Mouse (Mus musculus) mature B cell (primary cell): ENCODE results near the gene Wfdc1.

ENCODE experiments used
- in situ Hi-C: fragments of 300-500 bp; cut with MboI; formaldehyde crosslinking; loops from 2 replicates; pipeline ENCODE4 v1.14.3; 2019

Wfdc1 gene

GRCm38 (mm10) chr8:119666219-119666951, at the start of gene Wfdc1:
Gene Wfdc1, plus strand, starts transcription at chr8:119666365.
- in situ Hi-C loops = no loop called here

GRCm38 (mm10) chr8:119616811-119617210, 49.4 kb upstream of the Wfdc1 start:
- in situ Hi-C loops = no loop called here

DNA sequence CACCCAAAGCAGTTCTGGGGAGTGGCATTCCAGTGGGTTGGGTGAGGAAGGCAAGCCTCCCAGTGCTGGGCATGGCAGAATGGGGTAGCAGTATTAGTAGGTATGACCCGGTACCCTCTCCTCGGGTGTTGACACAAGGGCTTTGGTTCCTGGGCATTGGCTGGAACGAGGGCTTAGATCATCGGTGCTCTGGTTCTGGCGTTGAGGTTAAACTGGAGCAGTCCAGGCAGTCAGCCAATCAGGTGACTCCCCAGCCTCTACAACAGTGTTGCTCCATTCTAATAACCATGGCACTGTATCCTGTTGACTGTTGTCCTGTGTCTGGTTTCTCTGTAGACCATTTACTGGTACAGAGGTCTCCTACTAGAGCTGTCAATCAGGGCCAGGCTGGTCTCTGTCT, 48.6 kb upstream of the Wfdc1 start:
- in situ Hi-C loops = no loop called here

DNA sequence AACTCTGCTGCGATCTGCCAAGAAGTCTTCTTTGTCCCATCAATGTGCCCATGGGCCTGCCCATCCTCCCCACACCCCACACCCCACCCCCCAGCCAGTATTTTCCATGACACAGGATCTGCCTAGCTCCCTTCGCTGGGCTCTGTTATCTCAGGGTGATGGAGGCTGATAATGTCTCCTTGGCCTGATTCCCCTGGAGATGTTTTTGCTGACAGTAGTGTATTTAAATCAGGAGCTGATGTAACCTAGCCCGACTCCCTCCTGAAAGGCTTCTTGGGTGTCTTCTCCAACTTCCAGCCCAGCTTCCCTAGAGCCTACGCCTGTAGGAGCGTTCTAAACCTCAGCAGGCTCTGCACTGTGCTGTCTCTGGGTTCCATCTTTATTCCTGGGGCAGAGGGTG, 47.3 kb upstream of the Wfdc1 start:
- in situ Hi-C loops = no loop called here

GRCm38 (mm10) chr8:119620116-119620840, 45.9 kb upstream of the Wfdc1 start:
- in situ Hi-C loops = no loop called here

GRCm38 (mm10) chr8:119620848-119621465, 45.2 kb upstream of the Wfdc1 start:
- in situ Hi-C loops = no loop called here

DNA sequence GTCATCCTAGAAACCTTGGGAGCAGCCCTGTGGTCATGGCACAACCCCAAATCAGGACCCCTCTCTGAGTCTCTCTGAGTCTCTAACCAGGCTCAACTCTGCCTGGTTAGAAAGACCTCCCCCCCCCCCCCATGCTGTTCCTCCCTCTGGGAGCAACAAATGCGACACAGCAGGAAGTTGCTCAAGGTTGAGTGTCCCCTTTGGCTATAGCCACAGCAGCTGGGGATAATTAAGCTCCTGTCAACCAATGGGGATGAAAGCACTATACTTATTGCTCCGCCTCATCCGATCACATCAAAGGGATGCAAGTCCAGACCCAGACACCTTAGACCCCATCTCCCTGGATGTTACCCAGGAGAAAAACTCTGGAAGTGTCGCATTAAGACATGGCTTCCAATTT, 43.6 kb upstream of the Wfdc1 start:
- in situ Hi-C loops = no loop called here

GRCm38 (mm10) chr8:119623061-119623460, 43.1 kb upstream of the Wfdc1 start:
- in situ Hi-C loops = no loop called here

DNA sequence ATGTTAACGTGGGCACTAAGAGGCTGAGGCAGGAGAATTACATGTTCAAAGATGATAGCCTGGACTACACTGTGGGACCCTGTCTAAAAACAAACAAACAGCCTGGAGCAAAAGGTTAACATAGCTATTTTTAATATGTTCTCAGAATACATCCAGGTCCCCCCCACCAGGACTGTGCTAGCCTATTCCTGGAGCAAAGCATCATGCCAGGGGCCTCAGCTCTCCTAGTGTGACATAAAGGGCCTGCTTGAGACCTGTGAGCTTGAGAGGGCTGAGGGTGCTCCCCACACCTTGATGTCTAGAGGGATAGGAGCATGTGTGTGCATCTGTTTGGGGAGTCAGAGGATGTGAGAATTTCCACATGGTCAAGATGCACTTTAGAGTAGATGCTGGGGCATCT, 42.4 kb upstream of the Wfdc1 start:
- in situ Hi-C loops = no loop called here

- in situ Hi-C loops = no loop called here
Measured at GRCm38 (mm10) chr8:119624916-119625315, 41.2 kb upstream of the Wfdc1 start.

DNA sequence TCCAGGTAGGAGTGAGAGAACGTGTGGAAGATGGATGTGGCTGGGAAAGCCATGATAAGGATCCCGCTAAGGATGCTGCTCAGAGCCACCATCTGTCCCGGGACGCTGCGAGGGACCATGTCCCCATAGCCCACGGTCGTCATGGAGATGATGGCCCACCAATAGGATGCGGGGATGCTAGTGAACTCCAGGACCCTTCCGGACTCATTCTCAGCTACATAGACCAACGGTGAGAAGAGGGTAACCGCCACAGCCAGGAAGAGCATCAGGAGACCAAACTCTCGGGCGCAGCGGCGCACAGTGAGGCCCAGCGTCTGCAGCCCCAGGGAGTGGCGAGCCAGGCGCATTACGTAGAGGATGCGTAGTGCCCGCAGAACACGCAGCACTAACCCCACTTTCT, 40.4 kb upstream of the Wfdc1 start:
- in situ Hi-C loops = no loop called here

DNA sequence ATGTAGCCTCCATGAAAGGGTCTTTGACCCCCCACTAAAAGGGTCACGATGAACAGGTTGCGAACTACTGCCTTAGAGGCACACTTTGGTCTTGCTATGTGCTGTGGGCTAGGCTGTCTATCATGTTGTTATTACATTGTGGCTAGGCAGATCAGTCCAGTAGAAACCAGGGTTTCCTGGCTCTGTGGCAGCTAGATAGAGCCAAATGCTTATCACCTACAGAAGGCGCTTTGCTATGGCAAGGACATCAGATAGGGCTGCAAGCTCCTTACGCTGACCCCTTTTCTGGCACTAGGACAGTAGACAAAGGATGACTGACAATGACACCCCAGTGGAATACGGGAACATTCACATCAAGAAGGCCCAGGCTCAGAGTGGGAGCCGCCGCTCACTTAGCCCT, 39.0 kb upstream of the Wfdc1 start:
- in situ Hi-C loops = no loop called here

DNA sequence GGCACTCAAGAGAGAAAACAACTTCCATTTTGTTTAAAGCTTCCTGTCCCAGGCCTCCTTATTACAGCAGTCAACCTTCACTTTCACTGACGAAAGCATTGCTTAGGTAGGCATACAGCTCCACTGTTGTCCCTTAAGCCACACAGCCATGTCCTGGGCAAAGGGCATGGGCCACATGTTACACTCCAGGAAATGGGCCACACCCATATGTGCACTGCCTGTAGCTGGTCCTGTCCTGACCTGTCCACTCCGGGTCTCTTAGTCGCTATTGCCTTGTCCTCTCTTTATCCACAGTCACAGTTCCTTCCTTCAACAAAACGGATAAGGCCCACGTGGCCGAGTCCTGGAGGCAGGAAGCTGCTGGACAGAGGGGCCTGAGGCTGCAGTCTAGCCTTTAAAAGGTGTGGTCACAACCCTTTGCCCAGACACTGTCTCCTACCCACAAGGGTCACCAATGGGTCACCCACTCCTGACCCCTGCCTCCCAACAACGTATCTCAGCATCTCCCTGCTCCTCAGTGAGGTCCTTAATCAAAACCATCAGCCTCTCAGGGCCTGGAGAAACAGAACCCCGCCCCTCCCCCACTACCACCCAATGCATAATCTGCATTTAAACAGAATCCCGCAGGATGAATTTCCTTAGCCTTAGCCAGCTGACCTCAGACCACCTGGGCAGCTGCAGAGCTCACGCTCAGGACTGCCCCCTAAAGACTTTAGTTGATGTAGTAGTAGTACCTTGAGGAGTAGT, 38.4 kb upstream of the Wfdc1 start:
- in situ Hi-C loops = no loop called here

DNA sequence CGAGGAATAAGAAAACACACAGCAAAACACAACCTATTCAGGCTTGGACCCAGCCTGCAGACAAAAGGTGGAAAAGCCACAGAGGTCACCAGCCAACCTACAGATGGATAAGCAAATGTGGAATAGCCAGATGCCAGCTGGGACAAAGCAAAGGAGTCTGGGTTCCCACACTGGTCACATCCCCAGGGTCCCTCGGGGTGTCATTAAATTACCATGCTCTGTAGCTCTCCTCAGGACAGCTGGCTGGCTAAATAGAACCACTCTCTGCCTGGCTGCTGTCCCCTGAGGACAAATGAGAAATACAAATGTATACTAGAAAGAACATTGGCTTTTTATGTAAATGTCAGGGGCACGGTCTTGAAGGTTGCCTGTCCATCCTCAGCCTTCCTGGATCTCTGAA, 35.3 kb upstream of the Wfdc1 start:
- in situ Hi-C loops = no loop called here

GRCm38 (mm10) chr8:119632246-119632645, 33.9 kb upstream of the Wfdc1 start:
- in situ Hi-C loops = no loop called here

- in situ Hi-C loops = no loop called here
Measured at GRCm38 (mm10) chr8:119632909-119633308, 33.3 kb upstream of the Wfdc1 start.

GRCm38 (mm10) chr8:119634616-119635336, 31.4 kb upstream of the Wfdc1 start:
- in situ Hi-C loops = no loop called here

GRCm38 (mm10) chr8:119635378-119635777, 30.8 kb upstream of the Wfdc1 start, which contains the start of gene Kcng4:
Gene Kcng4, minus strand, starts transcription at chr8:119635680.
- in situ Hi-C loops = no loop called here

DNA sequence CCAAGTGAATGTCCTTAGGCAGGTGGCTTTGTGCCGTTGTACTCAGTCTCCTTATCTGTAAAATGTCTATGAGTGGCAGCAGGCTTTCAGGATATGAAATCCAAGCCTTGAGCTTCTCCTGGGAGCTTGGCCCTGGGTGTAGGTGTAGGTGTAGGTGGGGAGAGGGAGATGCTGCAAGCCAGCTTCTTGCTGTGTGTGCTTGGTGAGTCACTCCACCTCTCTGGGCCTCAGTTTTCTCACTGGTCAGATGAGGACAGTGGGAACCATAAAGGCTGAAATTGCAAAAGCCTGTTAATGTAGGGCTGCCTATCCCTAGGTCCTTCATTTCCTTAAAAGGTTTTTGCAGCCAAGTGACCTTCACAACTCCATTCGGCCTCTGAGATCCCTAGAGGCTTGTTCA, 30.2 kb upstream of the Wfdc1 start:
- in situ Hi-C loops = no loop called here

DNA sequence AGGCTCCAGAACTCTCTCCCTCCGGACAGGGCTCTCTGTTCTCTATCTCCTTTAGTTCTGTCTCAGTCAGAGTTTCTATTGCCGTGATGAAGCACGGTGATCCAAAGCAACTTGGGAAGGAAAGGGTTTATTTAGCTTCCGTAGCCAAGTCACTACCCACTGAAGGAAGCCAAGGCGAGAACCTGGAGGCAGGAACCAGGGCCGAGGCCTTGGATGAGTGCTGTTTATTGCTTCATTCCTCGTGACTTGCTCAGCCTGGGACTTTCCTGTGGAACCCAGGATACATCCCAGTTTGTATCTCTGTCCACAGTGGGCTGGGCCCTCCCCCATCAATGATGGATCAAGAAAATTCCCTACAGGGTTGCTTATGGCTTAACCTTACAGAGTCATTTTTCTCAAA, 29.4 kb upstream of the Wfdc1 start:
- in situ Hi-C loops = no loop called here

- in situ Hi-C loops = no loop called here
Measured at GRCm38 (mm10) chr8:119637381-119637780, 28.8 kb upstream of the Wfdc1 start.

DNA sequence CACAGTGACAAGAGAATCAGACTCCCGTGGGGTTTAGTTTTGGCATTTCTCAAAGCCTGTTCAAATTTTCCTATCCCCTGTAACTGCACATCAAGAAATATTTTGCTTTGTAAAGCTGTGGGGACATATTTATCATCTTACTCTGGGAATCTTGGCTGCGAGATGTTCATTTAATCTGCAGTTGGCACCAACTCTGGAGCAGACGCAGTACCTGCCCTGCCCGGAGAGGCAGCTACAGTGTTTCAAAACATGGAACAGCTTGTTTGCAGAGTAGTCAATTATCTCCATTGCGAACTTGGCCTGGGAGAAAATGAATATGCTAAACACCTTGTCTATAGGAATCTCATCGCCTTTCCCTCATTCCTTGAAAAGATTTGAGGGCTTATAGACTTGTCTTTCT, 27.9 kb upstream of the Wfdc1 start:
- in situ Hi-C loops = no loop called here
